Mouse (Mus musculus) stomach, embryonic 16.5 days (tissue): ENCODE results near the gene Col6a1. TPM values are rescaled to one million over a fixed set of nuclear protein-coding genes. Genes with fewer than 3 reads are reported as not detected.

Source experiments
- ATAC-seq: fragments of 200-750 bp; cut with Nextera tagmentation; 2 replicates; pipeline ENCODE4 v1.8.0; 2017; ENCODE audit warnings: moderate number of reproducible peaks, moderate TSS enrichment; ENCODE audit not compliant: insufficient read depth, low FRiP score
- H3K27ac ChIP-seq: fragments of 300-500 bp; sonication (generic); 2 replicates; pipeline ENCODE4 v1.5.1; 2014; ENCODE audit warnings: low read length
- H3K27me3 ChIP-seq: fragments of 300-500 bp; sonication (generic); 2 replicates; pipeline ENCODE4 v1.6.1; 2014; ENCODE audit warnings: low read length, control low read depth, mixed read lengths; ENCODE audit not compliant: control insufficient read depth, insufficient read depth
- H3K36me3 ChIP-seq: fragments of 300-500 bp; sonication (generic); 2 replicates; pipeline ENCODE4 v1.6.1; 2014; ENCODE audit warnings: low read length; ENCODE audit not compliant: control insufficient read depth, insufficient read depth
- H3K4me1 ChIP-seq: fragments of 300-500 bp; sonication (generic); 2 replicates; pipeline ENCODE4 v1.6.1; 2014; ENCODE audit warnings: low read length, control low read depth, mixed read lengths; ENCODE audit not compliant: control insufficient read depth, insufficient read depth
- H3K4me2 ChIP-seq: fragments of 300-500 bp; sonication (generic); 2 replicates; pipeline ENCODE4 v1.6.1; 2014; ENCODE audit warnings: low read depth, low read length, mixed read lengths
- H3K4me3 ChIP-seq: fragments of 300-500 bp; sonication (generic); replicated peaks from 2 replicates; pipeline ENCODE4 v1.5.1; 2014; ENCODE audit warnings: mild to moderate bottlenecking, low read length
- H3K9ac ChIP-seq: fragments of 300-500 bp; sonication (generic); 2 replicates; pipeline ENCODE4 v1.6.1; 2014; ENCODE audit warnings: low read length
- H3K9me3 ChIP-seq: fragments of 300-500 bp; sonication (generic); replicated peaks from 2 replicates; pipeline ENCODE4 v1.6.1; 2016; ENCODE audit warnings: low read length, control low read depth; ENCODE audit not compliant: control insufficient read depth
- WGBS: fragments of 180-500 bp; shearing (Covaris S2); extraction: QIAGEN DNeasy Blood & Tissue Kit; methylation state at CpG from one replicate; pipeline ENCODE4 v1.1.7; 2014; 5-methylcytosine and 5-hydroxymethylcytosine counted together
- polyA plus RNA-seq: library from polyadenylated mRNA; unstranded; fragments of >200 nt; fragmentation: Nextera tagmentation; extraction: Ambion mirVana; gene quantifications from 2 replicates; pipeline ENCODE4 v1.2.1, GENCODE M21; 2015

Gene Col6a1
- polyA plus RNA-seq, 1 experiment from 2014 or later, result 433 TPM

DNA sequence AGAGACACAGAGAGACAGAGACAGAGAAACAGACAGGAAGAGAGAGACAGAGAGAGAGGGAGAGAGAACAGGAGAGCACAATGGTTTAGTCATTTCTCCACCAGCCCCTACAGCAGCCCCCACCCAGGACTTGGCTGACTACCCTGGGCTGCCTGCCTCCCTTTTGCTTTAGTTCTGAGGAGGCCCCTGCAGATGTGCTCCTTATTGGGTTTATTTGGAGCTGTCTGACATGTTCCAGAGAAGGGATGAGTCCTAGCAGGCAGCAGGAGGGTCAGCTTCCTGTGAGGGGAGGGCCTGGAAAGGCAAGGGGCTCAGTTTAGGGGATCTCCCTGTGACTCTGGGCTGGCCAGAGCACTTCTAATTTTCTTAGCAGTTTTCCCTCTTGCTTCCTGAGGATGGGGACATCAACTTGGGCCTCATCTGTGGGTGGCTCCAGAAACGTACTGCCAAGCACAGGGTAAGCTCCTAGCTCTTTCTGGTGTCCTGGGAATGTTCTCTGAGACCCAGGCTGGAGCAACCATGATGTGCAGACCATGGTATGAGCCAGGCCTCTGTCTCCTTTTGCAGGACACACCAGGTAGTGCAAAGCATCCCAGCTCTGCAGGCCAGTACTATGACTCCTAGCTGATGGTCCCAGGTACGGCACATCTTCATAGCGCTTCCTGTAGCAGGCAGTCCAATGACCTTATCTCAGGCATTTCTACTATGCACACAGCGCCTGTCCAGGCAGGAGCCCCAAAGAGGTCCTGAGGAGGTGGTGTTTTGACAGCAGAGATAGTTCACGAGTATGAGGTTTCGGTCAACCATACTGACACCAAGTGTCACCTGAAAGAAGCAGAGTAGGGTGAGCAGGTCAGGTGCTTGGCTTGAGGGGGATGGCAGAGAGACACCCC lies 45.0 kb downstream of the Col6a1 start:
- Histone ChIP-seq H3K4me1 (peaks cover 26% of the 10 kb centered on the region), H3K4me3 (no peak overlapping the region), H3K27ac (peak overlapping the region; percentile 83), H3K4me2 (no peak overlapping the region), H3K9ac (peak overlapping the region; percentile 49; the same call in 1 of the 2 replicates), H3K9me3 (no peaks in the 10 kb centered on the region), H3K27me3 (no peaks in the 10 kb centered on the region), H3K36me3 (no peaks in the 10 kb centered on the region)
- ATAC-seq, result peak; percentile 86
- 70% methylated on average over 6 of the region's 6 CpGs for WGBS

DNA sequence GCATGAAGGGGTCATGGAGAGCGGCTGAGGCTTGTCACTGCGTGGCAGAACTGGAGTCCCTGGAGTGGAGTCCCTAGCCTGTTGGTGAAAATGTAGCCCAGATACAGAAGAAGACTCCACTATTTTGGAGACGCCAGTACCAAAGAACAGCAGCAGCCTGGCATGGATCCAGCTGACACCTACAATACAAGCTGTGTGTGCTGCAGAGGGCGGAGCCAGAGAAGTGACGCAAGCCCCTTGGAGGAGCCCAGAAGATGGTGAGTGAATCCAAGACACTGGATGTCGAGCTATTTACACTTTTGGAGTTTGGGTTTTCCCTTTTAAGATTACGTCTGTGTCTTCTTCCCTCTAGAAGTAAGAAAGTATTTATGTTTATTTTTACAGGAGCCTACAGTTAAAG lies 47.8 kb downstream of the Col6a1 start:
- Histone ChIP-seq H3K4me2 (no peak overlapping the region), H3K27me3 (no peaks in the 10 kb centered on the region), H3K9ac (no peak overlapping the region), H3K36me3 (no peaks in the 10 kb centered on the region), H3K9me3 (no peaks in the 10 kb centered on the region), H3K4me3 (no peak overlapping the region), H3K27ac (peak overlapping the region; percentile 68), H3K4me1 (peaks cover 22% of the 10 kb centered on the region)
- ATAC-seq, result no peak
- 47% methylated on average over 7 of the region's 7 CpGs for WGBS

DNA sequence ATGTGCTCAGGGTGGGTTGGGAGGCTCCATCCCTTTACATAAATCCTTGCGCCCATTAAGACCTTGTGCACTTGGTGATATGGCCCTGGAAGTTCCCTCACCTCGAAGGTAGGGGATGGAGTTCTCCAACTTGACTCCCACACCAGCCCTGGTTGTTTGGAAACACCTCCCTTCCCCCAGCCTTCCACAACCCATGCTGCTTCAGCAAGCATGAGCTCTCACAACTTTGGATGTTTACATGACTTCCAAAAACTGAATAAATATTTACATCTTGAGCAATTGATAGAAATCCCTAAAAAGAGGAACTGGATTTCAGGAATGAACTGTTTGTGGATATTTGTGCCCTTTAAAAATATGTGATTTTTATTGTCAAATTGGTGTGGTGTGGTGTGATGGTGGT lies 50.7 kb downstream of the Col6a1 start:
- no peak overlapping the region for H3K27ac ChIP-seq
- no peaks in the 10 kb centered on the region for H3K27me3 ChIP-seq
- 55% methylated on average over 2 of the region's 2 CpGs for WGBS
- peak; percentile 37; the same call in 1 of the 2 replicates for ATAC-seq
- H3K4me3 ChIP-seq, result no peak overlapping the region
- peaks cover 3% of the 10 kb centered on the region for H3K4me1 ChIP-seq
- no peak overlapping the region for H3K4me2 ChIP-seq
- H3K36me3 ChIP-seq, result no peaks in the 10 kb centered on the region
- H3K9me3 ChIP-seq, result no peaks in the 10 kb centered on the region
- H3K9ac ChIP-seq, result no peak overlapping the region

DNA sequence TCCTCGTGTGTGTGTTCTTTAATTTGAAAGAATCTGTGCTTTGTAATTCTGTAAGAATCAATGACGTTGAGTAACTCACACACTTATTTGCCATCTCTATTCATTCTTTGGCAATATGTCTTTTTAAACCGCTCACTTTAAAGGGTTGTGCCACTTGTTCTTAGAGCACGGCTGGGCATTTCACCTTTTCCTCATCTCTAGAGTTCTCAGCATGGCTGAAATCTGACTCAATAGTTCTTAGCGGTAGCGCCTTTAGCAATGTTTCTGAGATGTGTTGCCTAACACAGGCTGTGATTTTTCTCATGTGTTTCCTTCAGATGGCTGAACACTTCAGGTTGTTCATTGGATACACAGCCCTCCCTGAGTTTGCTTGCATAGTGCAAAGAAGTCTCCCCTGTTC lies 51.4 kb downstream of the Col6a1 start:
- ATAC-seq, result no peak
- H3K36me3 ChIP-seq, result no peaks in the 10 kb centered on the region
- no peak overlapping the region for H3K4me2 ChIP-seq
- no peak overlapping the region for H3K27ac ChIP-seq
- no peaks in the 10 kb centered on the region for H3K4me1 ChIP-seq
- H3K9me3 ChIP-seq, result no peaks in the 10 kb centered on the region
- no peaks in the 10 kb centered on the region for H3K27me3 ChIP-seq
- H3K9ac ChIP-seq, result no peak overlapping the region
- H3K4me3 ChIP-seq, result no peak overlapping the region
- 77% methylated on average over 6 of the region's 6 CpGs for WGBS

DNA sequence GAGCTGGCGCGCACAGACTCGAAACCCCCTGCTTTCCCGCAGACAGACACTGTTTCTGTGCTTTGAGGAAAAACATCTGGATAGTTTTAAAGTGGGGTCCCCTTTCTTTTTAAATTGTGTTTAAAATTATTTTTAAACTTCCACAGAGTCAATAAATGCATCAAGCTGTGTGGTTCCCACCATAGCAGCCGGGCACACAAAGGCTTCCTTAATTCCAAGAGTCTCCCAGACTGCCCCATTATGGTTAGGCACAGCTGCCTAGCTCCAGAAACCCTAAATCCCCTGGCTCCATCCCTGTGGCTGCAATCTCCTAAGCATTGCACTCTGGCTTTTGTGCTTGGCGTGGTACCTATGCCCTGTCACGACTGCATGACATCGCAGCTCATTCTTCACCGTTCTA lies 54.0 kb downstream of the Col6a1 start:
- Histone ChIP-seq H3K4me3 (no peak overlapping the region), H3K9ac (no peak overlapping the region), H3K4me2 (no peak overlapping the region), H3K27me3 (no peaks in the 10 kb centered on the region), H3K4me1 (0 out of 2 replicates have a peak, but pooled peaks cover 3% of the 10 kb centered on the region), H3K27ac (peak overlapping the region; percentile 65), H3K36me3 (no peaks in the 10 kb centered on the region), H3K9me3 (no peaks in the 10 kb centered on the region)
- no peak for ATAC-seq
- WGBS, result 61% methylated on average over 9 of the region's 9 CpGs

DNA sequence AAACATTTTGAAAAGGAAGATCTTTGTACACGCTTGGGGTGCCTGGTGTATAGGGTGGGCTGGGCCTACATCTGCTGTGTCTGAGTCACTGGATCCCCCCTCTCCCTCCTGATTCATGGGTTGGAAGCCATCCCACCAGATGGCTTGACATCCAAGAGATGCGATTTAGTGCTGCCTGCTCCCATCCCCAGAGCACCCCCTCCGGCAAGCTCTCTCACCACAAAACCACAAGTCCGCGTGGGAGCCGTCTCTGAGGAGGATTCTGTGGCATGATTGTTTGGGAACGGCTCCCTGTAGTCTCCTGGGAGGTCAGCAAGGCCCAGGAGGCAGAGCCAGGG lies 57.1 kb downstream of the Col6a1 start:
- Histone ChIP-seq H3K27ac (peak overlapping the region; percentile 85), H3K4me2 (no peak overlapping the region), H3K27me3 (no peaks in the 10 kb centered on the region), H3K4me1 (peaks cover 4% of the 10 kb centered on the region; the same call in 1 of the 2 replicates), H3K9ac (no peak overlapping the region), H3K4me3 (no peak overlapping the region), H3K9me3 (peaks cover 10% of the 10 kb centered on the region), H3K36me3 (no peaks in the 10 kb centered on the region)
- 35% methylated on average over 7 of the region's 7 CpGs for WGBS
- ATAC-seq, result peak; percentile 73; the same call in 1 of the 2 replicates

DNA sequence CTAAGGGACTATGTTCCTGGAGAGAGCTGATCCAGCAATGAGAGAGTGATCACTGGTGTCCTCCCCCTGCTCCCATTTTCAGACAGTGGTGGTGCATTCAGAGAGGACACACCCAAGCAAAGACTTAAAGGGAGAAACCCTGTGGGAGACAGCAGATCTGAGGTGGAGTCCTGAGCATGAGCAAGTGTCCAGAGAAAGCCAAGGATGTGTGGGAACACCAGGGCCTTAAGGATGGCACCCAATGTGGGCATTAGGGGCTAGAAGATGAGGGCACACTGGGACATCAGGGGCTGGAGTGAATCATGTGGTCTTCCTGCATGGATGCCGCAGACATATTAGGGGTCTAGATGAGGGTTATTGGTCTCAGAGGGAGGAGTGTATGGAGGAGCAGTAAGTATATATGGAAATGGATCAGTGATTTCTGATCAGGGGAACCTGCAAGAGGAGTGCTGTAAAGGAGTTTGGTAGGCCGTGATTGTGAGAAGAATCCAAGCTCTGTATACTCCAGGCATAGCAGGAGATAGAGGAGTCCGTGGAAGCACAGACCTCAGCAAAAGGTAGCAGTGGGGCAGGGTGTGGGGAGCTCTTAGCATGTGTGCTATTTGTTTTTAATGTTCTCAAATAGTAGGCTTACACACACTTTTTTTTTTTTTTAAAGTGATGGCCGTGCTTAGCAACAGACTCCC lies 57.6 kb downstream of the Col6a1 start:
- no peak for ATAC-seq
- peak overlapping the region; percentile 75 for H3K27ac ChIP-seq
- peaks cover 8% of the 10 kb centered on the region; the same call in 1 of the 2 replicates for H3K4me1 ChIP-seq
- no peak overlapping the region for H3K4me2 ChIP-seq
- H3K9me3 ChIP-seq, result peaks cover 10% of the 10 kb centered on the region
- H3K36me3 ChIP-seq, result no peaks in the 10 kb centered on the region
- no peak overlapping the region for H3K4me3 ChIP-seq
- 67% methylated on average over 4 of the region's 4 CpGs for WGBS
- no peak overlapping the region for H3K9ac ChIP-seq
- H3K27me3 ChIP-seq, result no peaks in the 10 kb centered on the region

DNA sequence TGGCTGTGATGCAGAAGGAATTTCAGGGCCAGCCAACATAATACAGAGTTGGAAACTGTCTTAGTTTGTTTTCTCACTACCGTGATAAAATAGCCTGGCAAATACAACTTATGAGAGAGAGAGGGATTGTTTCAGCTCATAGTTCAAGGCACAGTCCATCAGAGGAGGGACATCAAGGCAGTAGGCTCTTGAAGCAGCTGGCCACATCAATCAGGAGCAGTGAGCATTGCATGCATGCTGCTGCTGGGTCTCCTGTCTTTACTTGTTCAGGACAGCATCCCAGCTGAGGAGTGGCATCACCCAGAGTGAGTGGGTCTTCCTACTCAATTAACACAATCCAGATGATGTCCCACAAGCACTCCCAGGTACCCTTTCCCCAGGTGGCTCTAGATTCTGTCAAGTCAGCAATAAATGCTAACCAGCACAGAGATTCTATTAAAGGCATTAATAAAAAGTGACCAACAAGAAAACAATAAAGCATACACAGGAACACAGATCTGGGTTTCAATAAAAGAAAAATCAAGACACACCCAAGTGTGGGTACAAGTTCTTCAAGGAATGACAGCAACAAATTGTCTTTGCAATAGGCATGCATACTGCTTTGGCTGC lies 58.7 kb downstream of the Col6a1 start:
- WGBS, result 83% methylated on average over 1 of the region's 1 CpGs

DNA sequence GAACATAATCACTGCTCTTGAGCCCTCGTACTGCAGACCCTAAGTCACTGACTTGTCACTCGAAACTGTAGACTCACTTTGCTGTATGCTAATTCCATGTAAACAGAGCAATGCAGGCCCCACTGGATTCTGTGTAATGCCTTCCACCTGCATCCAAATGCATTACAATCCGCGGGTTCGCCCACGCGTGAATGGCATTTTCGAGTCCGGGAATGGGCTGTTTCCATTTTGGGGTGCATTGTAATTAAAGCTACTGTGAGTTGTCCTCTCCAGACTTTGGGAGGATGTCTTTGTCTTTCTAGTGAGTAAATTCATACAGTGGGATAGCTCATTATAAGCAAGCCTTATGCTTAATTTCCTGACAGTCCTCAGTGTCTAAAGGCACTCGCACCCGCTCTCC lies 60.4 kb downstream of the Col6a1 start:
- H3K27me3 ChIP-seq, result no peaks in the 10 kb centered on the region
- peaks cover 8% of the 10 kb centered on the region; the same call in 1 of the 2 replicates for H3K4me1 ChIP-seq
- no peak overlapping the region for H3K4me3 ChIP-seq
- WGBS, result 93% methylated on average over 11 of the region's 11 CpGs
- no peak for ATAC-seq
- no peak overlapping the region for H3K4me2 ChIP-seq
- no peaks in the 10 kb centered on the region for H3K36me3 ChIP-seq
- H3K9me3 ChIP-seq, result peaks cover 10% of the 10 kb centered on the region
- H3K9ac ChIP-seq, result no peak overlapping the region
- H3K27ac ChIP-seq, result peak overlapping the region; percentile 89; the same call in 1 of the 2 replicates

More for the DNA sequence above, 58.7 kb downstream of the Col6a1 start:
- no peaks in the 10 kb centered on the region for H3K36me3 ChIP-seq
- H3K27me3 ChIP-seq, result no peaks in the 10 kb centered on the region
- peaks cover 10% of the 10 kb centered on the region for H3K9me3 ChIP-seq
- no peak overlapping the region for H3K27ac ChIP-seq
- no peak for ATAC-seq
- H3K9ac ChIP-seq, result no peak overlapping the region
- peaks cover 8% of the 10 kb centered on the region; the same call in 1 of the 2 replicates for H3K4me1 ChIP-seq
- no peak overlapping the region for H3K4me3 ChIP-seq
- no peak overlapping the region for H3K4me2 ChIP-seq
